Mouse (Mus musculus) kidney, adult 8-10 months (tissue): ENCODE data around the gene Abcb8.

ENCODE experiments used
- DNase-seq, 2 experiments: peaks; one replicate each; pipeline ENCODE4 v3.0.0; 2022

The Abcb8 gene

GRCm38 (mm10) chr5:24399686-24400085, 6.2 kb downstream of the Abcb8 start:
- DNase-seq = no peak

GRCm38 (mm10) chr5:24400362-24400761, 6.9 kb downstream of the Abcb8 start:
- no peak for DNase-seq

- no peak for DNase-seq
These were observed 7.6 kb downstream of the Abcb8 start for GRCm38 (mm10) chr5:24400911-24401605.

- no peak for DNase-seq
These were observed 8.5 kb downstream of the Abcb8 start for GRCm38 (mm10) chr5:24401969-24402368.

GRCm38 (mm10) chr5:24404594-24405360, 11.3 kb downstream of the Abcb8 start:
- no peak for DNase-seq

- DNase-seq = no peak
These were observed 12.0 kb downstream of the Abcb8 start for GRCm38 (mm10) chr5:24405389-24405876.

- peak in 1 of 2 experiments; percentile 27 for DNase-seq
These were observed 15.2 kb downstream of the Abcb8 start for GRCm38 (mm10) chr5:24408651-24409050.

GRCm38 (mm10) chr5:24409466-24409865, 16.0 kb downstream of the Abcb8 start:
- no peak for DNase-seq

- DNase-seq = no peak
These were observed 18.6 kb downstream of the Abcb8 start for GRCm38 (mm10) chr5:24412063-24412462.

- peak in 1 of 2 experiments; percentile 15 for DNase-seq
These were observed 19.7 kb downstream of the Abcb8 start, which contains the start of gene Asic3 for GRCm38 (mm10) chr5:24413042-24413693. Gene Asic3 (plus strand): TSS chr5:24413392.

- no peak for DNase-seq
These were observed 20.5 kb downstream of the Abcb8 start for GRCm38 (mm10) chr5:24413938-24414337.

GRCm38 (mm10) chr5:24416222-24416736, 22.8 kb downstream of the Abcb8 start:
- DNase-seq = peak; percentile 54 to 62

GRCm38 (mm10) chr5:24417587-24417986, 24.1 kb downstream of the Abcb8 start:
- DNase-seq = no peak

GRCm38 (mm10) chr5:24420381-24420780, 26.9 kb downstream of the Abcb8 start:
- DNase-seq = no peak

GRCm38 (mm10) chr5:24423129-24424003, 29.9 kb downstream of the Abcb8 start, which contains the start of the genes Cdk5 and Slc4a2:
Gene Cdk5 (minus strand): TSS chr5:24423530.
Gene Slc4a2 (plus strand): TSS chr5:24423837.
- DNase-seq = peak; percentile 99

- peak; percentile 42 to 45 for DNase-seq
These were observed 30.7 kb downstream of the Abcb8 start for GRCm38 (mm10) chr5:24424004-24424781.

GRCm38 (mm10) chr5:24424861-24425411, 31.5 kb downstream of the Abcb8 start:
- peak; percentile 66 to 78 for DNase-seq

GRCm38 (mm10) chr5:24425421-24426036, 32.1 kb downstream of the Abcb8 start:
- DNase-seq = peak; percentile 43 to 56

- DNase-seq = no peak
These were observed 32.6 kb downstream of the Abcb8 start for GRCm38 (mm10) chr5:24426037-24426432.

- no peak for DNase-seq
These were observed 33.3 kb downstream of the Abcb8 start for GRCm38 (mm10) chr5:24426556-24427284.
